Mouse (Mus musculus): ENCODE data around the gene Myo7a.

Myo7a gene

DNA sequence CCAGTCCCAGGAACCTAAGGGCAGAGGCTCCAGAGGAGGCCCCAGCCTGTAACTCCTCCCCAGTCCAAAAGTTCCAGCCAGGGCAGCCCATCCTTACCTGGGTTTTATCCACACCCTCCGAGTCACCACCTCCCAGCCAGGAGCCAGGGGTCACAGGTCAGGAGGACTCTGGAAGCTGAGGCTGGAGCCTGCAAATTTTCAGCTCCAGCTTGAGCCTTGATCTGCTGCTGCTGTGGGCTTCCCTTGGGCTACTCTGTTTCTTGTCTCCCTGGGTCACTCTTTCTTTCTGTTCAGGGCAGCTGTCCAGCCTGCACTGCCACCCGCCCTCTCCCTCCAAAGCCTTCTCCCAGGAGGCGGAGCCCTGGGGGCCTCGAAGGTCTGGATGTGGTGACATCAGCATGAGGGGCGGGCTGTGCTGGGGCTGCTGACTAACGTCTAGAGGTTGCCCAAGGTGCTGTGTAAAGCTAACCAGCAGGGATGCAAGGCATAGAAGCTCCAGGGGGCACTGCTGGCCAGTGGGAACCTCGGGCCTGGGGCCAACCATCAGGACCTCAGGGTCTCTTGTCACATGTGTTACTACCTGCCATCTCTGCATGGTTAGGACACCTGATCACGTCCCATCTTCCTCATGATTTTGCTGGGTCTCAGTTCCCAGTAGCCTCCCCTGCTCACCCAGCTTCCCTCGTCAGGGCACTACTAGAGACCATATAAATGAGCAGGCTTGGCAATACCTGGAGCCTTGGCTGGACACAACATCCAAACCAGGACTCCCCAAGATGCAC is at the start of gene Myo7a:
Myo7a (minus strand) TSS at position 346 of the 782 bp plus-strand sequence.
- no peak for DNase-seq (ENCODE audit: low read depth, low spot score)

DNA sequence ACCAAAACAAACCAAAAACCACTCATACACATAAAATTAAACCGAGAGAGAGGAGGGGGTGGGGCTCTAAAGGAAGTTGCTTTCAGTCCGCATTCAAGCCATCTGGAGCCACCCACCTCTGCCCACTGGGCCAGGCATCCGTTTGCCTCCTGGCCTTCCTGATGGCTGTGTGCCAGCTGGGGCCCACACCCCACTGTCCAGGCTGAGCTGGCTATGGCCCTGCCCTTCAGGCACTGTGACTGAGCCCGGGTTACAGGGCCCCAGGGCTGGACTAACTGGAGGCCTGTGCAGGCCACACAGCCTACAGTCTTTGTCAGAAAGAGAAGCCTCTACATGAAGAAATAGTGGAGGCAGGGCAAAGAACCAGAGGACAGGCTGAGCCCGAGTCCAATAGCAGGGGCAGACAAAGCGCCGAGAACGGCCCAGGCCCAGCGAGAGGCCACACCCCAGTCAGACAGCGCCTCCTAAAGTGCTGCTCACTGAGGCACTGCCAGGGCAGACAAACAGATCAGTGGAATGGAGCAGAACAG is 45.7 kb upstream of the Myo7a start:
- no peak for DNase-seq (ENCODE audit: low read depth, low spot score)

DNA sequence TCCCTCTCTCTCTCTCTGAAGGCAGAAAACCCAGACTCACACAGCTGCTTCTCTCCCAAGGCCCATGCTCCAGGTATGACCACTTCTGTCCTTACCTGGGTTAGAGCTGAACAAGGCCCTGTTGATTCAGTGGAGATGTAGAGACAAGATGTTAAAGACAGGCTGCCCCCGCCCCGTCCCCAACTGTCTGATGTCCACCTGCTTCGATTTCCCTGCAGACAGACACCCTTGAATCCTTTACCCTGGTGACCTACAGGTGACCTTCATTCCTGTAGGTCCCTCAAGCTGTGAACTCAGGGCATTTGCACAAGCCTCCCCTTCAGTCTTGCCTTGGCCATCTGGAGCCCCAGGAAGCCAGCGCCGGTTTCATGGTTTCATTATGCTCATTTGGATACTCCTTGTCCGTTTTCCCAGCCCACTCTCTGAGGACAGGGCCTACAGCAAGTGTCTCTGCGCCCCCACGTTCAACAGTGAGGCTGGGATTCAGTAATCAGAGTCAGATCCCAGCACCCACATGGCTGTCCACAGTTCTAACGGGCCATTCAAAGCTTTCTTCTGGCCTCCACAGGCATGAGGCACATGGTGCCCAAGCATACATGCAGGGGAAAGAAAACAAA is 45.2 kb upstream of the Myo7a start:
- no peak for DNase-seq (ENCODE audit: low read depth, low spot score)

DNA sequence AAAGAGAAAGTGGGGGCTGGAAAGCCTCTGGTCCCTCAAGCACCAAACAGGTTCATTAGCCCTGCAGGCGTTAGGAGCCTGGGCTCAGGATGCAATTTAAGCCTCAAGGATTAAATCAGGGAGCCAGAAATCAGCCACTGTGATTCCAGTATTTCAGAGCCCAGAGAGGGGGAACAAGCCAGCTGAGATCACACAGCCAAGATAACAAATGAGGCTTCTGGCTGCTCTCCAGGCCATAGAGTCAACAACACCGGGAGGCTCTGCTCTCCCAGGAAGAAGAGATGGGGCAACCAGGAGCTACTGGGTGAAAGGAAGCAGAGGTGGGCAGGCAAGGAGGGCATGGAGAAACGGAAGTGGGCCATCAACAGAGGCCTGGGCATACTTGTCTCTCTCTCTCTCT is 44.4 kb upstream of the Myo7a start:
- no peak for DNase-seq (ENCODE audit: low read depth, low spot score)

DNA sequence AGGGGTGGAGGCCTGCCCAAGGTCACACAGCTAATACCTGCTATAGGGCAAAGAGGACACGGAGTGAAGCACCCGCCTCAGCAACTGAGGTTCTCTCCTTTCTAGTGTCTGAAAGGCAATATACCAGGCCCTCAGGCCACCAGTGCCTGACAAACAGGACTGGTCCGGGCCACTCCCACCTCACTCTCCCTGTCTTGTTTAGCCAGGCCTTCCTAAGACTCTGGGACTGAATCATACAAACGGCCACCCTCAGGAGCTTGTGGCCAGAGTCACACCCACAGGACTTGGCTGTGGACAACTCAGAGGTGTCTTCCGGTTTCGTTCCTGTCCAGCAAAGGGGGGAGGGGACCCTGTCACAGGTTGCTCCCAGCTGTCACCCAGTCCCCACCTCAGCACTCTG is 42.9 kb upstream of the Myo7a start:
- no peak for DNase-seq (ENCODE audit: low read depth, low spot score)

DNA sequence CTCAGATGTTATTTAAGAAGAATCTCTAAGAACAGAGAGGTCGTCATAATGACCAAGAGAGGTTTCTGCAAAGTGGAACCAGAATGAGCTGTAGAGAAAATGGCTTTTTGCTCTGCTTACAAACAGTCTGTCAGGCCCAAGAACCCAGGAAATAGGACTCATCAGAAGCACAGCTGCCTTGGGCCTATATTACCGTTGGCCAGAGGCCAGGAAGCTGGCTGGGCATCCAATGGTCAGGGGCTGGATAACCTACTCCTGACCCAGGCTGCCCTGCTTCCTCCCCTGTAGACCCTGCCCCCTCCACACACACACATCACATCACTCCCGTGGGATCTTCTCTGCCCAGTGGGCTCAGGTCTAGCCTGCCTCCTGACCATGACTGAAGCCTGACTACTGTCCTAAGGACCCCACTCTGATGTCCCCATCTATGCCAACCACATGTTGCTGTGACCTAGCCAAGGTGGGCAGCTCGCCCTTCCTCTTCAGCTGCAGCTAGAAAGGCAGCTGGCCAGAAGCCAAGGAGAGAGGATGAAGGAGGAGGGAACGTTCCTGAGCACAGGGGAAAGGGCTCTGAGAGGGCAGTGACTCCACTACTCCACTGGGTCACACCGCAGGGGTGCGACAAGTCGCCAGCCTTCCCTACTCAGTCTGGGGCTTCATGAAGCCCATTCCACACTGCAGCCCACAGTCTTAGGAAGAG is 40.9 kb upstream of the Myo7a start:
- no peak for DNase-seq (ENCODE audit: low read depth, low spot score)

DNA sequence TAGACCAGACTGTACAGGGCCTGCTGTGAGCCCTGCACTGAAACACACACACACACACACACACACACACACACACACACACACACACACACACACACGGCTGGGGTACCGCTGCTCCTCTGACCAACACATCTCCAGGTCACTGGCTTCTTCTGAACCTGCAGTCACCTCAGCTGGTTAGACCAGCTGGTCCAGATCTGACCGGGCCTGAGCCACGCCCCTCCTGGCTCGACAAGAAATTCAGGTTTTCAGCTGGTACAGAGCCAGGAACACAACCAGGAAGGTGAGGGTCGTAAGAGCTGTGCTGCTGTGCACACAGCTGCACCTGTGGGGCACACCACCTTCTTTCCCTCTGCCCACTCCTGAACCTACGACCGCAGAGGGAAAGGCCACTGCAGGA is 39.2 kb upstream of the Myo7a start:
- no peak for DNase-seq (ENCODE audit: low read depth, low spot score)

DNA sequence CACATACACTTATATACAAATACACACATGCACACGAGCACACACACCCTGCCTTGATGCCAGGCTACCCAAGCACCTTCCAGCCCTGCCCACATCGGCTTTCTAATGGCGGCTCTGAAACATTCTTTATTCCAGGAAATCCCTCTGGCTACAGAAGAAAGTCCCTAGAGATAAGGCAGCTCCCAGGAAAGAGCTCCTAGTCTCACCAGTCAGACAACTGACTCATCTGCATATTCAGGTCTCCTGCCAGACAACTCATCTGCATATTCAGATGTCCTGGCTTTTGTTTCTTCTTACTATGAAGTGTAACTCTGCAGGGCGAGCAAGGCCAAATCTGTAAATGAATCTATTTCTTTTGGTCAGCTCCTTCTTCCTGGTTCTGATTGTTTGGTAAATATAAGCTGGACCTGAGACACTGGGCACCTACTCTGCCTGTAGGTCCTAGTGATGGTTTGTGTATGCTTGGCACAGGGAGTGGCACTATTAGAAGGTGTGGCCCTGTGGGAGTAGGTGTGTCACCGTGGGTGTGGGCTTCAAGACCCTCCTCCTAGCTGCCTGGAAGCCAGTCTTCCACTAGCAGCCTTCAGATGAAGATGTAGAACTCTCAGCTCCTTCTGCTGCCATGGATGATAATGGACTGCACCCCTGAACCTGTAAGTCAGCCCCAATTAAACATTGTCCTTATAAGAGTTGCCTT is 38.5 kb upstream of the Myo7a start:
- DNase-seq (ENCODE audit: low read depth, low spot score) = no peak

DNA sequence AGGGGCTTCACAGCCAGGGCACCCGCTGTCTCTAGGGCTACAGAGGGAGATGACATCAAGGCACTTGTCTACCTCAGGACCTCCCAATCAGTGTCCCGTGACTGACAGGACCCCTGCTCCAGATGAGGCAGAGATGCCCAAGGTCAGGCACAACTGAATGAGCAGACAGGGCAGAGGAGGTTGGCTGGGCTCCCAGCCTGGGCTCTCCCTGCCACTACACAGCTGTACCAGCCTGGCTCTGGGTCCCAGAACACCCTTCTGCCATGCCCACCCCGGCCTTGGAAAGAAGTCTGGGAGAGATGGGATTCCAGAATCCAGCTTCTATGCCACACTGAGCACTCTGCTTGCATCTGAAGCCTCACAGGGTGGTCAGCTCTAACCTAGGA is 36.9 kb upstream of the Myo7a start:
- no peak for DNase-seq (ENCODE audit: low read depth, low spot score)

DNA sequence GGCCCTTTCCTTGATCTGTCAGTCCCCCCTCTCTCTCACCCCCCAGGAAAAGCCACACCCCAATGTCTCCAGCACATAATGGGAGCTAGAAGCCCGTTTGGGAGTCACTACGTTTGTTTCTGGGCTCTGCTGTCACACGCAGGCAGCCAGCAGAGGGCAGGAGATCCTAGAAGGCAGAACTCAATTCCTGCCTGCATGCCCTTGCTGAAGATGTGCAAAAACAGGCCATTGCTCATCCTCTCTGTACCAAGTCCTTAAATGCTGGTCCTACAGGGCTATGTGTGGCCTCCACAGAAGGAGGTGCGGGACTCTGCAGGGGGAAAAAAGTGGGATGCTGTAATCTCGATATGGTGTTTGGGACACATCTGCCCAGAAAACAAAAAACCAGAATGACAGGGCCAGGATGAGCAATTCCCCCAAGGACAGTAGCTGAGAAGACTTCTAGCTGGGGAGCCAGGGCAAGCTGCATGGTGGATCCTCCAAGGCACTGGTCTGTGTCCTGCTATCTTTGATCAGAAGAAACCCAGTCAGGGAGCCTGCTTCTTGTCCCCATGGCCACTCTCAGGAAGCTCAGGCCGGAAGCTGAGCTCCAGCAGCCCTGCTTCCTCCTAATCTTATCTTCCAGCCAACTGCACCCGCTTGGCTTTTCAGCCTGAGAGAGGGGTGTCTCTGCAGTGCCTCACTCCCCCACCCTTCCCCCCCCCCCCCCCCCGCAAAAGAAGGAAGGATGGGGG is 36.4 kb upstream of the Myo7a start:
- DNase-seq (ENCODE audit: low read depth, low spot score) = peak; percentile 55

DNA sequence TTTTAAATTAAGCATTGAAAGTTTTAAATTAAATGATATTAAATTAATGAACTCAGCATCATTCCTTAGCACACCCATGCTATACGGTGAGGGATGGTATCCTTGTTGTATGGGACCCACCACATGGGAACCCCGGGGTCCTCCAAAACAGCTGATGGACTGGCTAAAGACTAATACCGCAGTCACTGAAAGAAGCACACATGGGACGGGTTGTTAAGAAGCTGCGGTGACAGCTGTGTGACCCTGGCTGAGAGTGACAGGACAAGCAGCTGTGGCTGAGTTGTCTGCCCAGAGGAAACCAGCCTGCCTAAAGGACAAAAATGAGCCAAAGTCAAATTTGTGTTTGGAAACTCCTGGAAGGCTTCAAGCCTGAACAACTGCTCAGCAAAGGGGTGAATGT is 34.6 kb upstream of the Myo7a start:
- no peak for DNase-seq (ENCODE audit: low read depth, low spot score)

DNA sequence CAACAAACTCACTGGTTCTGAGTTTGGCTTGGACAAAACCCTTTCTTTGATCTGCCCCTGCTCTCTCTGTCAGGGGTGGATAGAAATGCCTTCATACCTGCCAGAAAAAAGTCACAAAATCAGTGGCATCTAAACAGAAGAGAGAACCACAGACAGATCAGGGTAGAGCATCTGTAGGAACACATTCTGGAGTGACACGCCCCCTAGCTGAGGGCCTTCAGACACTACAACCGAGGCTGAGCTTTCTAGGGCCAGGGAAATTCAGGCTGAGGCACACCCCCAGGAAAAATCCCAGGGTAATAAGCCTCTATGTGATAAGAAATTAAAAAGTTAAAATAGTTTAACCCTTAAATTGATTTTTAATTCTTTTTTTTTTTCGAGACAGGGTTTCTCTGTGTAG is 34.0 kb upstream of the Myo7a start:
- DNase-seq (ENCODE audit: low read depth, low spot score) = no peak

DNA sequence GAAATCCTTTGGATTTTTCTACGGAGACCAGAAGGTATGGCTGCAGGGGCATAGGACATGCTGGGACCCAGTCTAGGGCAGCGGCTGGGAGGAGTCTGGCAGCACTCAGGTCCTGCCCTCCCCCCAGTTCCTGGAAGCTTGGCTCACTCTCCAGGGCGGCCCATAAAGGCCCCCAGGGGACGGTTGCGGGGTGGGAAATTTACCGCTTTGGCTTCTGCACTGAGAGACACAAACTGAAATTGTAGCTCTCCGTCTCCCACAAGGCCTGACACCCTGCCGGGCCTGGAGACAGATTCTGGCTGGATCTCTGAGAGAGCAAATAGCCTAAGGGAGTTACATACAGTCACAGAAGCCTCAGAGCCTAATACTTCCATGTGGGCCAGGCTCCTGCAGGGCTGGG is 33.1 kb upstream of the Myo7a start:
- DNase-seq (ENCODE audit: low read depth, low spot score) = no peak

DNA sequence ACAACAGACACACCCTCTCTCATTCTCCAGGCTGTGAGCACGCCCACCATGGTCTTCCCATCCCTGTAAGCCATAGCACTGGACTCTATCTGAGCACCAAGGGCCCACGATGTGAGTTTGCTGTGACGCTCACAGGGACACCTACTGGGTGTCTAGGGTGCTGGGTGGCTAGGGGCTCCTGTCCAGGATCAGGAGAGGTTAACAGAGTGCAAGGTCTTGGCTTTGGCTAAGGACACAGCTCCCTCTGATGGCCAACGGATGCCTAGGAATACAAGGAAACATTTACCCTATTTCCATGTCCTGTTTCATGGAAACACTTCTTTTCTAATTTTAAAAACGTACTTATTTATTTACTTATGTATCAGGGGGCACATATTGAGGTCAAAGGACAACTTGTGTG is 31.2 kb upstream of the Myo7a start:
- no peak for DNase-seq (ENCODE audit: low read depth, low spot score)

DNA sequence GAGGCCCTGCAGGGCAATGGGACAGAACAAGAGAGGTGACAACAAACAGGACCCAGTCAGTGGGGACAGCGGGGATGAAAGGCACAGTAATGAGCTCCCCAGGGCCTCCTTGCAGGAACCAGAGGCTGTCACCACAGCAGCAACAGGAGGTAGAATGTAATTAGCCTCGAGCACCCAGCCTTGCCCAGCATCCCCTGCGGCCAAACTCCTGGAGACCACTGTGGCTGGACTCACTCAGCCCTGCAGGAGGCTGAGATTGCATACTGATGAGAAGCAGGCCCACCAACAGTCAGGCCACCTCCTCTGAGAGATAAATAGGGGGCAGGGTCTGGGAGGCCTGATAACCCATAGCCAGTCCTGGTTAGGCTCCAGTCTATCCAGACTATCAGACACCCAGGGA is 30.5 kb upstream of the Myo7a start:
- DNase-seq (ENCODE audit: low read depth, low spot score) = no peak

DNA sequence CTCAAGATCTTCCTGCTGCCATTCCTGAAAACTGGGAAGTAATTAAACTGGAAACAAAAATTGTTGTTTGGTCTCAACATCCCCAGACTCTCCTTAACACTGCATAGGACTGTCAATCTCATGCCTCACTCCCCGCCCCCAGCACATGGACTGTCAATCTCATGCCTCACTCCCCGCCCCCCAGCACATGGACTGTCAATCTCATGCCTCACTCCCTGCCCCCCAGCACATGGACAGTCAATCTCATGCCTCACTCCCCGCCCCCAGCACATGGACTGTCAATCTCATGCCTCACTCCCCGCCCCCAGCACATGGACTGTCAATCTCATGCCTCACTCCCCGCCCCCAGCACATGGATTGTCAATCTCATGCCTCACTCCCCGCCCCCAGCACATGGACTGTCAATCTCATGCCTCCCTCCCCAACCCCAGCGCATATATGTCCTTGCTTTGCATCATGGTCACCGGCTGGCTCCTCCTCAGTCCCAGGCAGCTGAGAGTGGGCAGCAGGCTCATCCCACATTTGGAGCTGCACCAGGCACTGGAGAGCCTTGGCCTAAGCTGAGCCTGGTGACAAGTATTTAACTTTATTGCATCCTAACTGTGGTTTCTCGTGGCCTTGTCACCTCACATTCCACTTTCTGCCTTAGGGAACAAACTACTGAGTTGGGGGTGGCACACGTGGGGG is 29.5 kb upstream of the Myo7a start:
- peak; percentile 34 for DNase-seq (ENCODE audit: low read depth, low spot score)

DNA sequence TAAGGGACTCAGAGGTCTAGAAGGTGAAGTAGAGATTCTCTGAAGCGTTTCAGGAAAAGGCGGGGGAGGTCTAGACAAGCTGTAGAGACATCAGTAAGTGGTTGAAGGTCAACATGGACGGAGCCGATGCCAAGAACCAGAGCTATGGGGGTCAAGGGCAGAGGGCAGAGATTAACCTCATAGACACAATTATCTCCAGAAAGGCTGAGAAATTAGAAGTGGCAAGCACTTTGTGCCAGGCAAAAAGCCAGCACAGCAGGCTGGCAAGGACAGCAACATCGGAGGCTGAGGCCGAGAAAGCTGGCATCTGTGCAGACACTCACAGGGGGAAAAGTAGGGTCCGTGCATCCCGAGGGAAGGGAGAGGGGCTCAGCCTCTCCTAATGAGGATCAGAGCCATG is 28.4 kb upstream of the Myo7a start:
- DNase-seq (ENCODE audit: low read depth, low spot score) = no peak

DNA sequence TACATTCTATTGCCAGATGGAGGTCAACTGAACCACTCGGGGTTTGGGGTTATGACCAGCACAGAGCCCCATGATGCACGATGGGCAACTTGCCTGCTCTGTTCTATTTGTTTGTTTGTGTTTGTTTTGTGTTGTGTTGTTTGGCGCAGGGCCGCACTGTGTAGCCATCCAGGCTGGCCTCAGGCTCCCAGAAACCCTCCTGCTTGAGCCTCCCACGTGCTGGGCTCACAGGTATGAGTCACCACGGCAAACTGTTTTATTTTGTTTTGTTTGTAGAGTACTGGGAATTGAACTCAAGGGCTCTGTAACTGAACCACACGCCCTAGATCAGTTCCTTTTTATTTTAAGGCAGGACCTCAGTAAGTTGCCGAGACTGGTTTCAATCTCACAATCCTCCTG is 27.1 kb upstream of the Myo7a start:
- DNase-seq (ENCODE audit: low read depth, low spot score) = no peak

DNA sequence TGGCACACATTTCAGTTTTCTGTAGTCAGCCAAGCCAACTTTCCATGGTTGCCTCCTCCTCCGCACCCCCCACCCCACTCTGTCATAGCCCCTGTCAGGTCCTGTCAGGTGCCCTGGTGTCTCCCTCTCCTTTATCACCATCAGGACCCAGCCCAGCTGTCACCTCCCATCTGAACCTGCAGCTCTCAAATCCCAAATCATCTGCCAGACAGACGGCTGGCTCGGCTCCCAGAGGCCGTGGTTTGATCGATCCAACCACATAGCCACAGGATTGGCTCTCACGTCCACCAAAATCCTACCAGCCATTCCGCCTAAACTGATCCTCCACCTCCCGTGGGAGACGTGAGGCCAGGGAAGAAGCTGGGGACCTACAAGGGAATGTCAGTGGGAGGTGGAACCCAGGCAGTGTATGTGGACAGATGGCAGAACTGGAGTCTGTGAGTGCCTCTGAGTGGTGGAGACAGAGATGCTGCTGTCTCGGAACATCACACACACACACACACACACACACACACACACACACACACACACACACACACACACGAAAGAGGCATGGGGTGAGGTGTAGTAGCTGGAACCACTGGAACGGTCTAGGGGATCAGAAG is 26.6 kb upstream of the Myo7a start:
- peak; percentile 29 for DNase-seq (ENCODE audit: low read depth, low spot score)

DNA sequence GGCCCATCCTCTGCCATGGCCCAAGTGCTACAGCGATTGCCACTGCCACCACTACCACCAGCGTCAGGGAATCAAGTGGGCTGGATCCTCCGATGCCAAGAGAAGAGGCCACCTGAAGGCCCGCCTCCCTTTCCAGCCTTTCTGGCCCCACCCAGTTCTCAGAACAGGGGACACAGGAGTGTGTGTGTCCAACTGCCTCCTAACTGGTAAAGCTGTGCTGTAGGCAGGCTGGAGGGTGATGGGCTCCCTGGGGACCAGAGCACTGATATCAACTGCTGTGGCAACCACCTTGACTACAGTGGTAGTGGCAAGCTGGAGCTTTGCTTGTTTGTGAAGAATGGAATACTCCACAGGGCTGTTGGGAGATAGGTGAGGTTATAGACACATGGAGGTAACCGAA is 26.1 kb upstream of the Myo7a start, which contains the start of gene Omp:
Omp (minus strand) TSS at position 101 of the 400 bp plus-strand sequence.
- no peak for DNase-seq (ENCODE audit: low read depth, low spot score)

All from telencephalon, adult 2 months (tissue).